Mouse (Mus musculus): ENCODE data around the gene H2-K1. TPM values are rescaled to one million over a fixed set of nuclear protein-coding genes. Genes with fewer than 3 reads are reported as not detected.

H2-K1 gene
- polyA plus RNA-seq, 1 experiment from 2014 or later, result 18.3 TPM

MicroRNAs encoded within 50 kb of the gene (microRNA counts, 519-probe panel; counts per million panel counts)
- microRNA mmu-miR-219, result not detected

Small RNAs within 50 kb of the gene (microRNA-seq; reads per million reads assigned to microRNA genes)
- gene Mir219a-1 (0.71 reads per million), gene Mir219c (not detected)

Other genes starting within 250 kb of the H2-K1 start
- 285 and 287 TPM in 2 replicates for gene Rab11b, start 239.8 kb downstream of the H2-K1 start, polyA plus RNA-seq (2016; fragmentation: Nextera tagmentation; extraction: Ambion mirVana)
- 6.9 and 7.5 TPM in 2 replicates for gene Angptl4, start 218.5 kb downstream of the H2-K1 start, polyA plus RNA-seq (2016; fragmentation: Nextera tagmentation; extraction: Ambion mirVana)
- 39.0 and 43.9 TPM in 2 replicates for gene Kank3, start 189.8 kb downstream of the H2-K1 start, polyA plus RNA-seq (2016; fragmentation: Nextera tagmentation; extraction: Ambion mirVana)
- gene Rps28, start 175.8 kb downstream of the H2-K1 start, polyA plus RNA-seq (2016; fragmentation: Nextera tagmentation; extraction: Ambion mirVana), result 570 and 574 TPM in 2 replicates
- 431 and 466 TPM in 2 replicates for gene Ndufa7, start 175.8 kb downstream of the H2-K1 start, polyA plus RNA-seq (2016; fragmentation: Nextera tagmentation; extraction: Ambion mirVana)
- gene Cd320, start 157.3 kb downstream of the H2-K1 start, polyA plus RNA-seq (2016; fragmentation: Nextera tagmentation; extraction: Ambion mirVana), result 41.5 and 43.8 TPM in 2 replicates
- gene Gm7029, start 126.5 kb downstream of the H2-K1 start, polyA plus RNA-seq (2016; fragmentation: Nextera tagmentation; extraction: Ambion mirVana), result not detected in 2 replicates
- 3.5 and 5.5 TPM in 2 replicates for gene Kifc1, start 109.7 kb downstream of the H2-K1 start, polyA plus RNA-seq (2016; fragmentation: Nextera tagmentation; extraction: Ambion mirVana)
- gene Platr17, start 95.2 kb downstream of the H2-K1 start, polyA plus RNA-seq (2016; fragmentation: Nextera tagmentation; extraction: Ambion mirVana), result 0.24 and 0.29 TPM in 2 replicates
- 36.8 and 39.0 TPM in 2 replicates for gene Daxx, start 90.9 kb downstream of the H2-K1 start, polyA plus RNA-seq (2016; fragmentation: Nextera tagmentation; extraction: Ambion mirVana)
- gene Tapbp, start 84.4 kb downstream of the H2-K1 start, polyA plus RNA-seq (2016; fragmentation: Nextera tagmentation; extraction: Ambion mirVana), result 29.4 and 32.5 TPM in 2 replicates
- gene Zbtb22, start 84.4 kb downstream of the H2-K1 start, polyA plus RNA-seq (2016; fragmentation: Nextera tagmentation; extraction: Ambion mirVana), result 17.0 and 17.7 TPM in 2 replicates
- gene Rgl2, start 70.8 kb downstream of the H2-K1 start, polyA plus RNA-seq (2016; fragmentation: Nextera tagmentation; extraction: Ambion mirVana), result 46.3 and 48.4 TPM in 2 replicates
- 127 and 129 TPM in 2 replicates for gene Pfdn6, start 60.0 kb downstream of the H2-K1 start, polyA plus RNA-seq (2016; fragmentation: Nextera tagmentation; extraction: Ambion mirVana)
- gene Wdr46, start 59.7 kb downstream of the H2-K1 start, polyA plus RNA-seq (2016; fragmentation: Nextera tagmentation; extraction: Ambion mirVana), result 25.3 and 26.5 TPM in 2 replicates
- gene B3galt4, start 48.9 kb downstream of the H2-K1 start, polyA plus RNA-seq (2016; fragmentation: Nextera tagmentation; extraction: Ambion mirVana), result 7.2 and 7.4 TPM in 2 replicates
- 43.0 and 43.9 TPM in 2 replicates for gene Vps52, start 44.5 kb downstream of the H2-K1 start, polyA plus RNA-seq (2016; fragmentation: Nextera tagmentation; extraction: Ambion mirVana)
- gene Rps18, start 44.3 kb downstream of the H2-K1 start, polyA plus RNA-seq (2016; fragmentation: Nextera tagmentation; extraction: Ambion mirVana), result 850 and 856 TPM in 2 replicates
- gene Ring1, start 24.3 kb upstream of the H2-K1 start, polyA plus RNA-seq (2016; fragmentation: Nextera tagmentation; extraction: Ambion mirVana), result 14.9 and 16.5 TPM in 2 replicates
- gene H2-Ke6, start 27.7 kb upstream of the H2-K1 start, polyA plus RNA-seq (2016; fragmentation: Nextera tagmentation; extraction: Ambion mirVana), result 46.7 and 48.0 TPM in 2 replicates
- gene Slc39a7, start 31.3 kb upstream of the H2-K1 start, polyA plus RNA-seq (2016; fragmentation: Nextera tagmentation; extraction: Ambion mirVana), result 128 and 130 TPM in 2 replicates
- 34.7 and 36.9 TPM in 2 replicates for gene Rxrb, start 31.5 kb upstream of the H2-K1 start, polyA plus RNA-seq (2016; fragmentation: Nextera tagmentation; extraction: Ambion mirVana)
- gene Col11a2, start 39.1 kb upstream of the H2-K1 start, polyA plus RNA-seq (2016; fragmentation: Nextera tagmentation; extraction: Ambion mirVana), result 0.48 and 0.83 TPM in 2 replicates
- 0.26 and 0.37 TPM in 2 replicates for gene H2-Oa, start 92.0 kb upstream of the H2-K1 start, polyA plus RNA-seq (2016; fragmentation: Nextera tagmentation; extraction: Ambion mirVana)
- gene H2-DMa, start 119.2 kb upstream of the H2-K1 start, polyA plus RNA-seq (2016; fragmentation: Nextera tagmentation; extraction: Ambion mirVana), result 3.9 and 7.8 TPM in 2 replicates
- gene Brd2, start 122.3 kb upstream of the H2-K1 start, polyA plus RNA-seq (2016; fragmentation: Nextera tagmentation; extraction: Ambion mirVana), result 89.4 and 90.6 TPM in 2 replicates
- 0.21 TPM in 1 of 2 replicates, not detected in the other for gene H2-DMb2, start 143.0 kb upstream of the H2-K1 start, polyA plus RNA-seq (2016; fragmentation: Nextera tagmentation; extraction: Ambion mirVana)
- gene H2-DMb1, start 152.7 kb upstream of the H2-K1 start, polyA plus RNA-seq (2016; fragmentation: Nextera tagmentation; extraction: Ambion mirVana), result 0.33 and 0.41 TPM in 2 replicates
- gene Tap1, start 187.2 kb upstream of the H2-K1 start, polyA plus RNA-seq (2016; fragmentation: Nextera tagmentation; extraction: Ambion mirVana), result 1.1 TPM in 2 replicates
- 0.59 and 0.91 TPM in 2 replicates for gene Psmb9, start 187.4 kb upstream of the H2-K1 start, polyA plus RNA-seq (2016; fragmentation: Nextera tagmentation; extraction: Ambion mirVana)
- gene Psmb8, start 197.4 kb upstream of the H2-K1 start, polyA plus RNA-seq (2016; fragmentation: Nextera tagmentation; extraction: Ambion mirVana), result 1.9 and 2.0 TPM in 2 replicates
- 1.3 and 1.7 TPM in 2 replicates for gene Tap2, start 203.2 kb upstream of the H2-K1 start, polyA plus RNA-seq (2016; fragmentation: Nextera tagmentation; extraction: Ambion mirVana)
- 0.15 TPM in 1 of 2 replicates, not detected in the other for gene H2-Ob, start 238.6 kb upstream of the H2-K1 start, polyA plus RNA-seq (2016; fragmentation: Nextera tagmentation; extraction: Ambion mirVana)